Mouse (Mus musculus) intestine, postnatal 0 days (tissue): ENCODE measurements around the gene Tnf. TPM values are rescaled to one million over a fixed set of nuclear protein-coding genes. Genes with fewer than 3 reads are reported as not detected.
A peak's percentile ranks its signal among the peaks of the same experiment; 100 is the strongest.

Experiments used
- ATAC-seq: fragments of 200-750 bp; cut with Nextera tagmentation; 2 replicates; pipeline ENCODE4 v1.8.0; 2017; ENCODE audit warnings: mild to moderate bottlenecking, moderate TSS enrichment, moderate library complexity
- H3K27ac ChIP-seq: fragments of 300-500 bp; sonication (generic); 2 replicates; pipeline ENCODE4 v1.5.1; 2014; ENCODE audit warnings: mild to moderate bottlenecking, low read depth, low read length, moderate library complexity
- H3K27me3 ChIP-seq: fragments of 300-500 bp; sonication (generic); replicated peaks from 2 replicates; pipeline ENCODE4 v1.6.1; 2014; ENCODE audit warnings: low read length, mixed read lengths; ENCODE audit not compliant: control insufficient read depth, insufficient read depth
- H3K36me3 ChIP-seq: fragments of 300-500 bp; sonication (generic); 2 replicates; pipeline ENCODE4 v1.6.1; 2014; ENCODE audit warnings: mild to moderate bottlenecking, moderate library complexity; ENCODE audit not compliant: control insufficient read depth, insufficient read depth
- H3K4me1 ChIP-seq: fragments of 300-500 bp; sonication (generic); replicated peaks from 2 replicates; pipeline ENCODE4 v1.6.1; 2014; ENCODE audit warnings: antibody characterized with exemption, low read length, mixed read lengths; ENCODE audit not compliant: control insufficient read depth, insufficient read depth
- H3K4me2 ChIP-seq: fragments of 300-500 bp; sonication (generic); replicated peaks from 2 replicates; pipeline ENCODE4 v1.6.1; 2014; ENCODE audit warnings: low read depth, mild to moderate bottlenecking, moderate library complexity
- H3K4me3 ChIP-seq: fragments of 300-500 bp; sonication (generic); 2 replicates; pipeline ENCODE4 v1.5.1; 2014; ENCODE audit warnings: low read depth, low read length
- H3K9ac ChIP-seq: fragments of 300-500 bp; sonication (generic); 2 replicates; pipeline ENCODE4 v1.6.1; 2014; ENCODE audit warnings: mild to moderate bottlenecking, low read depth, low read length
- H3K9me3 ChIP-seq: fragments of 300-500 bp; sonication (generic); 2 replicates; pipeline ENCODE4 v1.6.1; 2016; ENCODE audit warnings: mixed run types; ENCODE audit not compliant: control insufficient read depth
- CTCF ChIP-seq: sonication (generic); IDR thresholded peaks from 2 replicates; pipeline ENCODE4 v1.5.1; 2016; ENCODE audit warnings: low read depth, mild to moderate bottlenecking, control low read depth, antibody characterized with exemption, moderate library complexity
- WGBS: fragments of 180-500 bp; shearing (Covaris S2); extraction: QIAGEN DNeasy Blood & Tissue Kit; methylation state at CpG from one replicate; pipeline ENCODE4 v1.1.7; 2014; 5-methylcytosine and 5-hydroxymethylcytosine counted together
- polyA plus RNA-seq: library from polyadenylated mRNA; unstranded; fragments of >200 nt; fragmentation: Nextera tagmentation; extraction: Ambion mirVana; gene quantifications from 2 replicates; pipeline ENCODE4 v1.2.1, GENCODE M21; 2015

Gene Tnf
- polyA plus RNA-seq, 1 experiment from 2014 or later, result 0.27 TPM

GRCm38 (mm10) chr17:35195631-35196320 lies 6.0 kb downstream of the Tnf start:
- no peak overlapping the region for H3K27ac ChIP-seq

DNA sequence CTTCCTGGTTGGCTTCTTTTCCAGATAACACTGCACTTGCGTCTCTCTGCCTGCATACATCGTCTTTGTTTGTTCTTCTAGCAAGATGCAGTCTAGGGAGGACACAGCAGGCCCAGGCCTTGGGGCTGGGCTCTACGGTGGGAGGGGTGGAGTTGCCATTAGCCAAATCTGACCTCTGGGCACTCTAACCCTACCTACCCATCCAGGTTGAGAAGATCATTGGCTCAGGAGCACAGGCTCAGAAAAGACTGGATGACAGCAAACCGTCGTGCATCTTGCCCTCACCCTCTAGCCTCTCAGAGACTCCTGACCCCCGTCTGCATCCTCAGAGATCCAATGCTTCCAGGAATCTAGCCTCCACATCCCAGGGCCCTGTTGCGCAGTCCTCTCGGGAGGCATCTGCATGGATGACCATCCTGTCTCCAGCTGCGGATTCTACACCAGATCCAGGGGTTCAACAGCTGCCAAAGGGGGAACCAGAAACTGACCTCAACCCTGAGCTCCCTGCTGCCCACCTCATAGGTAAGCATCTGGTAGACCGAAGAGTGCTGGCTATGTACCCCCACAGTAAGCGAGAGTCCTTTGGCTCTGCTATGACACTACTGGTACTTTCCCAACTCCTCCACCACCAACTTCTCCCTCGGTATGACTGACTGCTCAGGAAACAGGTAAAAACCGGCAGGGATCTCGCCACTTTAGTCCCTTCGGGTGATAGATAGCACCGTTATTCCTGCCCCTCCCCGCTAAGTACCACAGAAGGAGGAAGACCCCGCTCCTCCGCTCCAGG lies 6.8 kb downstream of the Tnf start:
- 38% methylated on average over 19 of the region's 19 CpGs for WGBS
- Histone ChIP-seq H3K27ac (no peak overlapping the region), H3K4me1 (no peaks in the 10 kb centered on the region), H3K27me3 (peaks cover 9% of the 10 kb centered on the region), H3K9ac (no peak overlapping the region), H3K36me3 (no peaks in the 10 kb centered on the region), H3K4me3 (peak overlapping the region; percentile 47), H3K9me3 (no peaks in the 10 kb centered on the region), H3K4me2 (peak overlapping the region; percentile 95)
- ATAC-seq, result no peak; the same call in 1 of the 2 replicates
- TF ChIP-seq CTCF, result no peak

More at GRCm38 (mm10) chr17:35195631-35196320, 6.0 kb downstream of the Tnf start:
- Histone ChIP-seq H3K4me3 (peak overlapping the region; percentile 47), H3K36me3 (no peaks in the 10 kb centered on the region), H3K27me3 (peaks cover 11% of the 10 kb centered on the region), H3K9me3 (no peaks in the 10 kb centered on the region), H3K9ac (no peak overlapping the region), H3K4me1 (no peaks in the 10 kb centered on the region), H3K4me2 (peak overlapping the region; percentile 95)
- WGBS, result 1% methylated on average over 66 of the region's 66 CpGs
- TF ChIP-seq CTCF, result peak; percentile 97
- ATAC-seq, result peak; percentile 76

GRCm38 (mm10) chr17:35193881-35194843 lies 7.6 kb downstream of the Tnf start, which contains the start of gene Ltb:
Gene Ltb (plus strand): TSS chr17:35194439.
- Histone ChIP-seq H3K27ac (no peak within 1 kb of the TSS), H3K9ac (no peak within 1 kb of the TSS), H3K36me3 (no peaks in the 10 kb centered on the region), H3K4me1 (no peaks in the 10 kb centered on the region), H3K4me2 (peak within 1 kb of the TSS; percentile 95), H3K9me3 (no peaks in the 10 kb centered on the region), H3K27me3 (peaks cover 9% of the 10 kb centered on the region), H3K4me3 (peak within 1 kb of the TSS; percentile 47; the same call in 1 of the 2 replicates)
- WGBS, result 48% methylated on average over 28 of the region's 28 CpGs
- no peak for TF ChIP-seq CTCF
- no peak for ATAC-seq

DNA sequence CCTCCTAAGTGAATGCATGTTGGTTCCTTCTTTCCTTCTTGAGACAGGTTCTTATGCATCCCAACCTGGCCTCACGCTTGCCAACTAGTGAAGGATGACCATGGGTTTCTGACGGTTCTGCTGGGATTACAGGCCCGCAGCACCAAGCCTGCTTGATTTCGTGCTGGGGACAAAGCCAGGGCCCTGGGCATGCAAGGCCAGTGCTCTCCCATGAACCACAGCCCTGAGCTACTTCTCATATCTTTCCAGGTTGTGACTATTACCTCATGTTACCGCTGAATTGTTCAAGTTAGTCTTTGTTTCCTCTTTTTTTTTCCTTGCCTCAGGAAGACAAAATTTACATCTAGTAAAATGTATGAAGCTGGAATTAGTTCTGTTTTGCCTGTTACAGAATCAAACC lies 8.9 kb downstream of the Tnf start:
- no peak overlapping the region for H3K9ac ChIP-seq
- 77% methylated on average over 5 of the region's 5 CpGs for WGBS
- ATAC-seq, result no peak
- H3K9me3 ChIP-seq, result no peaks in the 10 kb centered on the region
- no peak for TF ChIP-seq CTCF
- no peak overlapping the region for H3K4me2 ChIP-seq
- no peaks in the 10 kb centered on the region for H3K36me3 ChIP-seq
- H3K27ac ChIP-seq, result no peak overlapping the region
- H3K27me3 ChIP-seq, result peaks cover 9% of the 10 kb centered on the region
- H3K4me1 ChIP-seq, result no peaks in the 10 kb centered on the region
- no peak overlapping the region for H3K4me3 ChIP-seq

DNA sequence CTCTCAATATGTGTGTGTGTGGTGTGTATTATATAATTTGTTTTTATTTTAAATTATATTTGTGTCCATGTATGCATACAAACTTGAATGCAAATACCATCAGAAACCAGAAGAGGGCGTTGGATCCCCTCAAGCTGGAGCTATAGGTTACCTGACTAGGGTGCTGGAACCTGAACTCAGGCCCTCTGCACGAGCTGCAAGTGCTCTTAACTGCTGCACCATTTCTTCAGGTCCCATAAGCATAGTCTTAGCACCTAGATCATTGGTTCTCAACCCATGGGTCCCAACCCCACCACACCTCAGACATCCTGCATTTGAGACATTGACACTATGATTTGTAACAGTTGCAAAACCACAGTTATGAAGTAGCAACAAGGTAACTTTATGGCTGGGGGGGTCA lies 10.1 kb downstream of the Tnf start:
- Histone ChIP-seq H3K27ac (no peak overlapping the region), H3K9me3 (no peaks in the 10 kb centered on the region), H3K36me3 (no peaks in the 10 kb centered on the region), H3K9ac (no peak overlapping the region), H3K4me1 (no peaks in the 10 kb centered on the region), H3K27me3 (peaks cover 9% of the 10 kb centered on the region), H3K4me3 (no peak overlapping the region), H3K4me2 (no peak overlapping the region)
- no peak for ATAC-seq
- peak; percentile 24 for TF ChIP-seq CTCF
- 63% methylated on average over 2 of the region's 2 CpGs for WGBS
